Mouse (Mus musculus): ENCODE results near the gene Zfp462. TPM values are rescaled to one million over a fixed set of nuclear protein-coding genes. Genes with fewer than 3 reads are reported as not detected.
A peak's percentile ranks its signal among the peaks of the same experiment; 100 is the strongest.
"Not testable (repeated sequence)": the region's sequence is repeated elsewhere in the genome, so short reads cannot be mapped to it uniquely, and the experiment has no call there.

The Zfp462 gene
- polyA plus RNA-seq (2015; fragmentation: Nextera tagmentation; extraction: Ambion mirVana), result 3.9 and 4.7 TPM in 2 replicates

- peak; percentile 41 for ATAC-seq (replicated peaks; ENCODE audit: low FRiP score)
- under 1% methylated on average over 43 of the region's 43 CpGs for WGBS
Observed at GRCm38 (mm10) chr4:54944921-54945430, at the start of gene Zfp462. Gene Zfp462 (plus strand): TSS chr4:54945048.

GRCm38 (mm10) chr4:54896017-54896416 lies 48.8 kb upstream of the Zfp462 start:
- Histone ChIP-seq H3K4me1 (no peaks in the 10 kb centered on the region), H3K4me3 (replicated peaks) (no peak overlapping the region), H3K4me2 (no peak overlapping the region), H3K36me3 (no peaks in the 10 kb centered on the region), H3K27me3 (no peaks in the 10 kb centered on the region), H3K9me3 (replicated peaks) (no peaks in the 10 kb centered on the region), H3K27ac (no peak overlapping the region), H3K9ac (no peak overlapping the region)
- no peak for ATAC-seq (replicated peaks; ENCODE audit: low FRiP score)
- WGBS, result 89% methylated on average over 4 of the region's 4 CpGs

More at GRCm38 (mm10) chr4:54944921-54945430, at the start of gene Zfp462:
- peak within 1 kb of the TSS; percentile 84 for H3K27ac ChIP-seq
- no peaks in the 10 kb centered on the region for H3K27me3 ChIP-seq
- H3K4me1 ChIP-seq, result peaks cover 29% of the 10 kb centered on the region
- peak within 1 kb of the TSS; percentile 76 for H3K9ac ChIP-seq
- H3K4me2 ChIP-seq, result peak within 1 kb of the TSS; percentile 95
- no peaks in the 10 kb centered on the region for H3K36me3 ChIP-seq
- H3K4me3 ChIP-seq (replicated peaks), result peak within 1 kb of the TSS; percentile 78
- H3K9me3 ChIP-seq (replicated peaks), result no peaks in the 10 kb centered on the region

GRCm38 (mm10) chr4:54904641-54905040 lies 40.2 kb upstream of the Zfp462 start:
- Histone ChIP-seq H3K4me1 (no peaks in the 10 kb centered on the region), H3K4me3 (replicated peaks) (no peak overlapping the region), H3K36me3 (no peaks in the 10 kb centered on the region), H3K27me3 (no peaks in the 10 kb centered on the region), H3K9ac (no peak overlapping the region), H3K27ac (no peak overlapping the region), H3K9me3 (replicated peaks) (no peaks in the 10 kb centered on the region), H3K4me2 (no peak overlapping the region)
- no peak for ATAC-seq (replicated peaks; ENCODE audit: low FRiP score)
- WGBS, result 55% methylated on average over 8 of the region's 8 CpGs

DNA sequence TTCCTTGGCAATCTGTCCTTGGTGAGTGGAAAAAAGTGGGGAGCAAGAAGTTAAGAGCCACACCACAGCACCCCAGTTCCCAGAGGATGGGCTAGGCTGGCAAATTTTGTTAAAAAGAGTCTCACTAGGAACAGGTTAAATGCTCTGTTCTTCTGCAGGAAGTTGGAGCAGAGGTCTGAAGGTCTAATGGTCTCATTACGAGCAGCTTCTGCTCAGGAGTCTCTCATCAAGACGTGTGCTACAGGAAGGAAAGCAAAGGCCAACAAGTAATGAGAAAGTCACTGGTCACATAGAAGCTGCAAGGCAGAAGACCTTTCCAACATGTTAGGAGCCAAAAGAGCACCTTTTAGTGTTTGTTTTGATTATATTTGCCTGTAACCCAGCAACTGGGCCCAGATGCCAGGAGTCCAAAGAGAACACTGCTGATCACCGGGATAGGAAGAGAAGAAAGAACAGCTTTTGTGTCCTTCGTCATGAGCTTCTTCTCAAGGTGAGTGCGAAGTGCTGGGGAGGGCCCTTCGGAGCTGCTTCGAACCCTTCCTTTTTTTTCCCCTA lies 39.4 kb upstream of the Zfp462 start:
- 65% methylated on average over 7 of the region's 7 CpGs for WGBS
- no peak overlapping the region for H3K27ac ChIP-seq
- no peak overlapping the region for H3K4me2 ChIP-seq
- no peak overlapping the region for H3K4me3 ChIP-seq (replicated peaks)
- ATAC-seq (replicated peaks; ENCODE audit: low FRiP score), result no peak
- no peaks in the 10 kb centered on the region for H3K36me3 ChIP-seq
- H3K9me3 ChIP-seq (replicated peaks), result no peaks in the 10 kb centered on the region
- H3K9ac ChIP-seq, result no peak overlapping the region
- H3K4me1 ChIP-seq, result no peaks in the 10 kb centered on the region
- no peaks in the 10 kb centered on the region for H3K27me3 ChIP-seq

- ATAC-seq (replicated peaks; ENCODE audit: low FRiP score), result no peak
- Histone ChIP-seq H3K4me2 (no peak overlapping the region), H3K9ac (no peak overlapping the region), H3K36me3 (no peaks in the 10 kb centered on the region), H3K4me1 (no peaks in the 10 kb centered on the region), H3K27ac (no peak overlapping the region), H3K27me3 (no peaks in the 10 kb centered on the region), H3K9me3 (replicated peaks) (no peaks in the 10 kb centered on the region), H3K4me3 (replicated peaks) (no peak overlapping the region)
- WGBS, result 86% methylated on average over 3 of the region's 3 CpGs
Observed at GRCm38 (mm10) chr4:54910300-54910699, 34.5 kb upstream of the Zfp462 start.

DNA sequence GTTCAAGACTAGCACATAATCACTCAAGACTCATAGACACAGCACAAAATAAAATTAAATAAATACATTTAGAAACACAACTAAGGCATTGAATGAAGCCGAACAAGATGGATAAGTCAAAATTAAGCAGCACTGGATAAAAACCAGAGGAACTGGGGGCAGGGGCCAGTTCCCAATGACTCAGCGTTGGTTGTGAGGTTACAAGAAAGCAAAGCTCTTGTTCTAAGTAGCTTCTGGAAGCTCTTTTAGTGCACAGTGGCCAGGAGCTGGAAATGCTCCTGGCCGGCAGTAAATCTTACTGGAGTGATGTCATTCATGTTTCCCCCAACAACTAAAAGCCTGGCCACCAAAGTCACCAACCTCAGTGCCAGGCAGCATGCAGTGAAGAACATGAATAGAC lies 26.6 kb upstream of the Zfp462 start:
- Histone ChIP-seq H3K9me3 (replicated peaks) (no peaks in the 10 kb centered on the region), H3K4me1 (no peaks in the 10 kb centered on the region), H3K36me3 (no peaks in the 10 kb centered on the region), H3K27ac (no peak overlapping the region), H3K27me3 (no peaks in the 10 kb centered on the region), H3K9ac (no peak overlapping the region), H3K4me2 (no peak overlapping the region), H3K4me3 (replicated peaks) (no peak overlapping the region)
- WGBS, result 84% methylated on average over 3 of the region's 3 CpGs
- ATAC-seq (replicated peaks; ENCODE audit: low FRiP score), result no peak

DNA sequence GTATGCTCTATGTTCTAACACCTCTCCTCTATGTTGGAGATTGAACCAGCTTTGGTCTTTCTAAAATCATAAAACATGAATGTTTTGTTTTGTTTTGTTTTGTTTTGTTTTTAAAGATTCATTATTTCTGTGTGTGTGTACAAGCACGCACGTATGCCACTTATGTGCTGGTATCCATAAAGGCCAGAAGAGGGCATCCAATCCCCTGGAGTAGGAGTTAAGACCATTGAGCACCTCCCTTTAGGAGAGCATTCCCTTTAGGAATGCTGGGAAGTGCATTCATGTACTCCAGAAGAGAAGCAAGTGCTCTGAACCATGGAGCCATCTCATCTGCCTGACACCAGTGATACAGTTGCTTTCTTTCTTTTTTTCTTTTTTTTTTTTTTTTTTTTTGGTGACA lies 21.5 kb upstream of the Zfp462 start:
- H3K9ac ChIP-seq, result no peak overlapping the region
- H3K4me3 ChIP-seq (replicated peaks), result no peak overlapping the region
- no peak overlapping the region for H3K27ac ChIP-seq
- H3K4me1 ChIP-seq, result no peaks in the 10 kb centered on the region
- no peaks in the 10 kb centered on the region for H3K27me3 ChIP-seq
- H3K36me3 ChIP-seq, result no peaks in the 10 kb centered on the region
- H3K4me2 ChIP-seq, result no peak overlapping the region
- no peaks in the 10 kb centered on the region for H3K9me3 ChIP-seq (replicated peaks)
- WGBS, result 95% methylated on average over 2 of the region's 2 CpGs
- ATAC-seq (replicated peaks; ENCODE audit: low FRiP score), result no peak

GRCm38 (mm10) chr4:54924306-54924705 lies 20.5 kb upstream of the Zfp462 start:
- no peaks in the 10 kb centered on the region for H3K36me3 ChIP-seq
- H3K9ac ChIP-seq, result no peak overlapping the region
- no peak overlapping the region for H3K27ac ChIP-seq
- ATAC-seq (replicated peaks; ENCODE audit: low FRiP score), result no peak
- no peaks in the 10 kb centered on the region for H3K9me3 ChIP-seq (replicated peaks)
- H3K4me2 ChIP-seq, result no peak overlapping the region
- WGBS, result 84% methylated on average over 2 of the region's 2 CpGs
- H3K4me3 ChIP-seq (replicated peaks), result no peak overlapping the region
- H3K4me1 ChIP-seq, result no peaks in the 10 kb centered on the region
- no peaks in the 10 kb centered on the region for H3K27me3 ChIP-seq

- H3K4me1 ChIP-seq, H3K27ac ChIP-seq: not testable (repeated sequence)
- 91% methylated on average over 5 of the region's 5 CpGs for WGBS
Observed at GRCm38 (mm10) chr4:54926456-54926855, 18.4 kb upstream of the Zfp462 start.

GRCm38 (mm10) chr4:54927321-54928062 lies 17.4 kb upstream of the Zfp462 start:
- ATAC-seq (replicated peaks; ENCODE audit: low FRiP score); H3K36me3 ChIP-seq; H3K9me3 ChIP-seq (replicated peaks); H3K27ac ChIP-seq; H3K4me3 ChIP-seq (replicated peaks); H3K9ac ChIP-seq; H3K4me1 ChIP-seq; H3K27me3 ChIP-seq; H3K4me2 ChIP-seq: not testable (repeated sequence)
- WGBS, result 76% methylated on average over 8 of the region's 8 CpGs

More at GRCm38 (mm10) chr4:54926456-54926855, 18.4 kb upstream of the Zfp462 start:
- not testable (repeated sequence) for H3K4me2 ChIP-seq; H3K9ac ChIP-seq; H3K27me3 ChIP-seq; ATAC-seq (replicated peaks; ENCODE audit: low FRiP score); H3K36me3 ChIP-seq; H3K4me3 ChIP-seq (replicated peaks); H3K9me3 ChIP-seq (replicated peaks)

DNA sequence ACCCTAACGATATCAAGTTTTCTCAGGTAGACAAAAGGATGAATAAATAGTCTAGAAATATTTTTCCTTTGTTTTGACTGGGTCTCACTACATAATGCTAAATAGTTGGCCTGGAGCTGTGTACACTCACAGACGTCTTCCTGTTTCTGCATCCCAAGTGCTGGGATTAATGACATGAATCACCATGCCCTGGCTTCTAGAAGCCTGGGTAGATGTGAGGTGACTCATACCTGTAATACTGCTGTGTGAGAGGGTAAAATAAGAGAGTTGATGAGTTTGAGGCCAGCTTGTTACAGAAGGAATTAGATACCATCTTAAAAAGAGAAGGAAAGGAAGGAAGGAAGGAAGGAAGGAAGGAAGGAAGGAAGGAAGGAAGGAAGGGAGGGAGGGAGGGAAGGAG lies 15.2 kb upstream of the Zfp462 start:
- H3K4me2 ChIP-seq, result no peak overlapping the region
- no peaks in the 10 kb centered on the region for H3K4me1 ChIP-seq
- no peak for ATAC-seq (replicated peaks; ENCODE audit: low FRiP score)
- no peak overlapping the region for H3K4me3 ChIP-seq (replicated peaks)
- H3K27me3 ChIP-seq, result no peaks in the 10 kb centered on the region
- H3K27ac ChIP-seq, result no peak overlapping the region
- H3K9me3 ChIP-seq (replicated peaks), result no peaks in the 10 kb centered on the region
- 76% methylated on average over 2 of the region's 2 CpGs for WGBS
- no peaks in the 10 kb centered on the region for H3K36me3 ChIP-seq
- no peak overlapping the region for H3K9ac ChIP-seq

DNA sequence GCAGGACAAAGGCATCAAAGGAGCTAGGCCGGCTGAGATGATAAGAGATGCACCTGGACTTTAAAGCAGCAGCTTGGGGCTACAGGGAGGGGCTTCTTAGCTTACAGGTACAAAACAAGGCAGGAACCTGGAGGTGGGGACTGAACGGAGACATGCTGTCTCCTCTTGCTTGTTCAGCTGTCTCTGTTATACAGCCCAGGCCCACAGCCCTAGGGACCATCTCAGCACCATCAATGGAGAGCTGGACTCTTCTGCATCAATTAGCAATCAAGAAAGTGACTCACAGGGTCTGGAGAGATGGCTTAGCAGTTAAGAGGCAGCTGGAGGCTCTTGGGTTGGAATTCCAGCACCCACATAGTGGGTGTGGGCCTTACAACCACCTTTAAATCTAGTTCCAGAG lies 12.2 kb upstream of the Zfp462 start:
- no peak overlapping the region for H3K27ac ChIP-seq
- WGBS, result 18% methylated on average over 2 of the region's 2 CpGs
- no peaks in the 10 kb centered on the region for H3K4me1 ChIP-seq
- no peak overlapping the region for H3K4me2 ChIP-seq
- no peak overlapping the region for H3K4me3 ChIP-seq (replicated peaks)
- H3K27me3 ChIP-seq, result no peaks in the 10 kb centered on the region
- ATAC-seq (replicated peaks; ENCODE audit: low FRiP score), result no peak
- no peak overlapping the region for H3K9ac ChIP-seq
- no peaks in the 10 kb centered on the region for H3K36me3 ChIP-seq
- no peaks in the 10 kb centered on the region for H3K9me3 ChIP-seq (replicated peaks)

Data from kidney, embryonic 15.5 days (tissue).